Mouse (Mus musculus) liver, postnatal 0 days (tissue): Measurements from ENCODE around the gene Hectd2. TPM values are rescaled to one million over a fixed set of nuclear protein-coding genes. Genes with fewer than 3 reads are reported as not detected.

Source experiments
- ATAC-seq: fragments of 200-750 bp; cut with Nextera tagmentation; 2 replicates; pipeline ENCODE4 v1.8.0; 2017; ENCODE audit warnings: mild to moderate bottlenecking, moderate library complexity
- DNase-seq: peaks from one replicate; pipeline ENCODE4 v3.0.0-alpha.2; 2016
- H3K27ac ChIP-seq: fragments of 300-500 bp; sonication (generic); 2 replicates; pipeline ENCODE4 v1.5.1; 2014; ENCODE audit warnings: antibody characterized with exemption, moderate library complexity, mild to moderate bottlenecking, low read depth
- H3K27me3 ChIP-seq: fragments of 300-500 bp; sonication (generic); 2 replicates; pipeline ENCODE4 v1.6.1; 2014; ENCODE audit warnings: low read length, control low read depth, mixed read lengths; ENCODE audit not compliant: insufficient read depth
- H3K36me3 ChIP-seq: fragments of 300-500 bp; sonication (generic); replicated peaks from 2 replicates; pipeline ENCODE4 v1.6.1; 2014; ENCODE audit warnings: mild to moderate bottlenecking, control low read depth, low read length, moderate library complexity, mixed read lengths; ENCODE audit not compliant: insufficient read depth
- H3K4me1 ChIP-seq: fragments of 300-500 bp; sonication (generic); 2 replicates; pipeline ENCODE4 v1.6.1; 2014; ENCODE audit warnings: antibody characterized with exemption, mild to moderate bottlenecking, control low read depth; ENCODE audit not compliant: insufficient read depth
- H3K4me2 ChIP-seq: fragments of 300-500 bp; sonication (generic); 2 replicates; pipeline ENCODE4 v1.6.1; 2014; ENCODE audit warnings: low read depth, mild to moderate bottlenecking, low read length, moderate library complexity, mixed read lengths
- H3K4me3 ChIP-seq: fragments of 300-500 bp; sonication (generic); 2 replicates; pipeline ENCODE4 v1.5.1; 2014; ENCODE audit warnings: low read depth, low read length
- H3K9ac ChIP-seq: fragments of 300-500 bp; sonication (generic); replicated peaks from 2 replicates; pipeline ENCODE4 v1.6.1; 2014; ENCODE audit warnings: mild to moderate bottlenecking, moderate library complexity
- H3K9me3 ChIP-seq: fragments of 300-500 bp; sonication (generic); 2 replicates; pipeline ENCODE4 v1.6.1; 2016; ENCODE audit warnings: mild to moderate bottlenecking, control low read depth, low read length, mixed read lengths
- CTCF ChIP-seq: sonication (generic); IDR thresholded peaks from 2 replicates; pipeline ENCODE4 v1.5.1; 2016; ENCODE audit warnings: antibody characterized with exemption, low read depth
- EP300 ChIP-seq: IDR thresholded peaks from 2 replicates; pipeline ENCODE4 v1.6.1; 2016; ENCODE audit warnings: antibody characterized with exemption, low read depth, mild to moderate bottlenecking
- WGBS: fragments of 180-500 bp; shearing (Covaris S2); extraction: QIAGEN DNeasy Blood & Tissue Kit; methylation state at CpG from one replicate; pipeline ENCODE4 v1.1.7; 2014; ENCODE audit not compliant: insufficient replicate concordance; 5-methylcytosine and 5-hydroxymethylcytosine counted together
- polyA plus RNA-seq: library from polyadenylated mRNA; unstranded; fragments of >200 nt; fragmentation: Nextera tagmentation; extraction: Ambion mirVana; gene quantifications from 2 replicates; pipeline ENCODE4 v1.2.1, GENCODE M21; 2015

Hectd2 gene
- polyA plus RNA-seq, 1 experiment from 2014 or later: 1.00 TPM

DNA sequence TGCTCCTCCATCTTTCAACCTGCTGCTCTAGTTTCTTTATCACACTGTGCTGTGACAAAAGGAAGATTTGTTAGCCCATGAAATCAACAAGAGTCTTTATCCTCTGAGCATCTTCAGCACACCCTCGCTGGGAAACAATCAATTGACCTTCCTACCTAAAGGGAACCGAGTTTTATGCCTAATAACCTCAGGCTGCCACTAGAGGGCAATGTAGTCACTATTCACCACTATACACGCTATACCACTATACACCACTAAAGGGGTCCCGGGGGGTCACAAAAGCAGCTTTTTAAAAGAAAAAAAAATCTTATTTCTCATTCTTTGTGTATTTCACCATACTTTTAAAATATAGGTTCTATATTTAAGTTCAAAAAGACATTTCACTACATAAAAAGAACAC is 15.9 kb upstream of the Hectd2 start:
- H3K9me3 ChIP-seq: no peaks in the 10 kb centered on the region
- H3K27ac ChIP-seq: no peak overlapping the region
- no peaks in the 10 kb centered on the region for H3K36me3 ChIP-seq
- DNase-seq (peak; percentile 40), ATAC-seq (peak; percentile 61; the same call in 1 of the 2 replicates)
- TF ChIP-seq CTCF (peak; percentile 86), EP300 (no peak)
- 0 out of 2 replicates have a peak, but pooled peaks cover 3% of the 10 kb centered on the region for H3K27me3 ChIP-seq
- no peak overlapping the region for H3K9ac ChIP-seq
- WGBS: 3% methylated on average over 4 of the region's 4 CpGs
- H3K4me1 ChIP-seq: peaks cover 9% of the 10 kb centered on the region
- H3K4me3 ChIP-seq: no peak overlapping the region
- no peak overlapping the region for H3K4me2 ChIP-seq

DNA sequence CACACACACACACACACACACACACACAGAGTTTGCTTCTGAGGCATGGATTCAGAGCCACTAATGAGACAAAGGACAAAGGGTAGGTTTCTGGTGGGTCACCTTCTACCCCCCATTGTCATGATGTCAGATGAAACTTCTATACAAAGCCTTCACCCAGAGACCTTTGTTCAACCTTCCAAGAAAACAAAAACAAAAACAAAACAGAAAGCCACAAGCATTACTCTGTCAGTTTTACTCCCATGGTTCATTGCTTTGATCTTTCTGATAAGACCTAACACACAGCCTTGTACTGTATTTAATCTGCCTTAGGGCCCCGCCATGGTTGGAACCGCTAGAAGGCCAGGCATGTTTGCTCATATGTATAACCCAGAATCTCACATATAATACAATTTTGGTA is 15.1 kb upstream of the Hectd2 start:
- no peak for DNase-seq
- Histone ChIP-seq H3K9me3 (no peaks in the 10 kb centered on the region), H3K4me1 (peaks cover 4% of the 10 kb centered on the region), H3K27ac (no peak overlapping the region), H3K4me2 (no peak overlapping the region), H3K36me3 (no peaks in the 10 kb centered on the region), H3K27me3 (0 out of 2 replicates have a peak, but pooled peaks cover 3% of the 10 kb centered on the region), H3K9ac (no peak overlapping the region), H3K4me3 (no peak overlapping the region)
- ATAC-seq: no peak
- no peak for TF ChIP-seq EP300
- TF ChIP-seq CTCF: no peak
- WGBS: 75% methylated on average over 2 of the region's 2 CpGs

DNA sequence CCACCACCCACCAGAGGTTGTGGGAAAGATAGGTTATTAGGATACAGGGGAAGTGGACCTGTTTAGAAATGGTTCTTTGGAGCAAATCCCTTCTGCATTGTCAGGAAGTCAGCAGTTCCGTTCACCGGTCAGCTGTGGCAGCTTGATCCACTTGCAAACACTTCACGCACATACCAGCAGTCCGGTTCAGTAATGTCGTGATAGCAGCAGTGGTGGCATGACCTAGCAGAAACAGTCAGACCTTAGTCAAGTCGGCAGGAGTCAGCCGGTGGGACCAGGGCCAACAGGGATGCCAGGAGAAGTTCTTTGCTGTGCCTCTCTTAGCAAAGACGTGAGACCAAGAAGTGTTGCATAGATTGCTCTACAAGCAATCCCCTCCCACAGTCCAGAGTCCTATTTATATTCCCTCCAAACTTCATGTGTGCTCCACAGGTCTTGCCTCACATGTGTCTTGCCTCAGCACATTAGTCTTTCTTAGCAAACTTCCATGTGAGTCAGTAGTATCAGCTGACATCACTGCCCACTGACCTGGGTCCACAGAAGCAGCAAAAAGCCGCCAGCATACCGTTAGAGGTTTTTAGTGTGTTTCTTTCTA is 14.3 kb upstream of the Hectd2 start:
- no peak overlapping the region for H3K4me2 ChIP-seq
- H3K36me3 ChIP-seq: no peaks in the 10 kb centered on the region
- H3K27me3 ChIP-seq: no peaks in the 10 kb centered on the region
- DNase-seq: no peak
- H3K4me3 ChIP-seq: no peak overlapping the region
- ATAC-seq: peak; percentile 45
- TF ChIP-seq EP300 (no peak), CTCF (no peak)
- H3K9me3 ChIP-seq: no peaks in the 10 kb centered on the region
- no peak overlapping the region for H3K9ac ChIP-seq
- 52% methylated on average over 10 of the region's 10 CpGs for WGBS
- no peaks in the 10 kb centered on the region for H3K4me1 ChIP-seq
- H3K27ac ChIP-seq: no peak overlapping the region

DNA sequence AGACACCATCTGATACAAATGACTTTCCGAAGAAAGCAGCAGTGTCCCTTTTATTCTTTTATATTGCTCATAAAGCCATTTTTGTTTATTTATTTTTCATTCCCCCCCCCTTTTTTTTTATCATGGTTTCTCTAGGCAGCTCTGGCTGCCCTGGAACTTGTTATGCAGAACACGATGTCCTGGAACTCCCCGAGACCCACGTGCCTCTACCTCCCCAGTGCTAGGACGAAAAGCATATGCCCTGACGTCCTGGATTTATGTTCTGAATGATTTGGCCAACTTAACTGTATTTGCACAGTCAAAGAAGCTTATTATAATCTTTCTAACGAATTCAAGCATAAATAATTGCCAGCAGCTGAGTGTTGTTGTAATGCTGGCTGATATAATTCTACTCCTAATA is 13.7 kb upstream of the Hectd2 start:
- 71% methylated on average over 7 of the region's 7 CpGs for whole genome bisulfite sequencing
- TF ChIP-seq CTCF (no peak), EP300 (no peak)
- Histone ChIP-seq H3K4me3 (no peak overlapping the region), H3K36me3 (no peaks in the 10 kb centered on the region), H3K4me1 (no peaks in the 10 kb centered on the region), H3K9ac (no peak overlapping the region), H3K4me2 (no peak overlapping the region), H3K27ac (no peak overlapping the region), H3K9me3 (no peaks in the 10 kb centered on the region), H3K27me3 (no peaks in the 10 kb centered on the region)
- ATAC-seq (no peak), DNase-seq (no peak)

DNA sequence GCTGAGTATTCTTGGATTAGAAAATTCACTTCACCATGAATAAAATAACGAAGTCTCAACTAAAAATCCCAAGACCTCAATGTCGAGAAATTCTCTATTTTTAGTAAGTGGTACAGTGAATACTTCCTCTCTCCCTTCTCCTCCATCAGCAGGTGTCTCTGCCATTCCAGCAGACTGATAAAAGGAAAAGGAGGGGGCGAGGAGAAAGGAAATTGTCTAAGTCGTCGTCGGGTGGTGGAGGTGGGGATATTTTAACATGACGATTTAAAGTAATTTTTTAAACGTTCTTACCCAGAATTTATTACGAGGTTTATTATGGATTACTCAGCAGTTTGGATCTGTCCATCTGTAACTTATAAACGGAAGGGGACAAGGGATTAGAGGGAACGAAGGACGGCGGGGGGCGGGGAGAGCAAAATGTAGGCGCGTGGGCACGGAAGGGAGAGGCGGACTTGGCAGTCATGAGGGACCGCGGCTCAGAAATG is 836 bp upstream of the Hectd2 start:
- Histone ChIP-seq H3K27ac (peak overlapping the region; percentile 91), H3K4me3 (peak overlapping the region; percentile 83), H3K9ac (peak overlapping the region; percentile 83), H3K27me3 (peaks cover 15% of the 10 kb centered on the region), H3K4me1 (no peaks in the 10 kb centered on the region), H3K36me3 (no peaks in the 10 kb centered on the region), H3K9me3 (no peaks in the 10 kb centered on the region), H3K4me2 (peak overlapping the region; percentile 97)
- ATAC-seq (no peak), DNase-seq (no peak)
- WGBS: 4% methylated on average over 20 of the region's 20 CpGs
- TF ChIP-seq CTCF (no peak), EP300 (no peak)

DNA sequence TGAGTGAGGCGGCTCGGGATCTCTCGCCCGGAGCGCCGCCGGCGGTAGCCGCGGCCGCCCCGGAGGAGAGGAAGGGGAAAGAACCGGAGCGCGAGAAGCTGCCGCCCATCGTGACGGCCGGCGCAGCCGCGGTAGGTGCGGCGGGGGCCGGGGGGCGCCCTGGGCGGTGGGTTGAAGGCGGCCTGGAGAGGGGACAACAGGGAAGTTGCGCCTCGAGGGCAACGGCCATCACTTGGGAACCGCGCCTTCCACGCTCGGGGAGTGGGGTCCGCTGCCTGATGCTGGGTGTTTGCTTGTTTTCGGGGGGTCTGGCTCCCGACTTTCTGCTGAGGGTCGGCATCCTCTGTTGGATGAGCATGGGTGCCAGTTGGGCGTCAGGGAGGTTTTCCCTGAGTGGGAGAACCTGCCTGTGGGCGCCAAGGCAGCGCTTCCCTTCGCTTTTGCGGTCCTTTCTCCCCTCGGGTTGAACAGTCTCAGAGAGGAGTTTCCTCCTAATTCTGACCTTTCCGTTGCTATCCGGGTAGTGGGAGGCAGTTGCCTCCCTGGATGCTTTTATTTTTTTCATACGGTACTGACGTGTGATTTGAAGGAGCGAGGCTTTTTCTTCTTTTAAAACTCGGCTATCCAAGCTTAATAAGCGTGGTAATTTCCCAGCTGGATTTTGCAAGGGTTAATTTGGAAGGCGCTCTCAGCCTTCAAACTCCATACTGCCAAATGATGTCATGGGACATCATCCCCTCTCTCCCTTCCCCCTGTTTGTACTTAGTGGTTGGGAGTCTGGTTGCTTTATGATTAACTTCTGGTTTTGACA is 551 bp downstream of the Hectd2 start:
- no peaks in the 10 kb centered on the region for H3K4me1 ChIP-seq
- H3K27ac ChIP-seq: peak overlapping the region; percentile 91
- ATAC-seq (peak; percentile 26), DNase-seq (no peak)
- WGBS: 2% methylated on average over 48 of the region's 53 CpGs
- no peaks in the 10 kb centered on the region for H3K36me3 ChIP-seq
- TF ChIP-seq CTCF (no peak), EP300 (no peak)
- peak overlapping the region; percentile 83 for H3K4me3 ChIP-seq
- H3K9me3 ChIP-seq: no peaks in the 10 kb centered on the region
- H3K4me2 ChIP-seq: peak overlapping the region; percentile 97
- H3K27me3 ChIP-seq: peaks cover 15% of the 10 kb centered on the region
- H3K9ac ChIP-seq: peak overlapping the region; percentile 83
